Mouse (Mus musculus) CD4-positive, CD25-positive, alpha-beta regulatory T cell, adult 2 months (primary cell): ENCODE data around the gene Gpr35.

Source experiments
- DNase-seq: peaks from one replicate; pipeline ENCODE4 v3.0.0-alpha.2; 2012; ENCODE audit warnings: low read depth, low spot score

The Gpr35 gene

DNA sequence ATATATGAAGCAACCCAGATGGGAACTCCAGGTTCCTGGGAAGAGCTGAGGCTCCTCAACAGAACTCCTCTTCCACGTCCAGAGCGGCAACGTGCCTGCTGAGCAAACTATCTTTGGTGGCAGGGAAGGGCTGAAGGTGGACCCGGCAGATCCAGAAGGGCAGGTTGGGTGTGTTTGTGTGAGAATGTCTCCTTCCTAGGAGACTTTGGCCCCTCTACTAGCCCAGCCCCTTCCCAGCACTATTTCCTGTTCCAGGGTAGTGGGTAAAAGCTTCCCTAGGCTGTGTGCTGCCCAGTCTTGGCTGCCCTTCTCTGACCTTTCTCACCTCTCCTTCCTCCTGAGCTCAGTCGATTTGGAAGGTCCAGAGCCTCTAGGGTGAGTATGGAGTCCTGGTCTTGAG, at the start of gene Gpr35:
TSS of gene Gpr35 (plus strand) at position 259 of the 400 bp plus-strand sequence.
- no peak for DNase-seq

- peak; percentile 40 for DNase-seq
Measured at GRCm38 (mm10) chr1:92902786-92903185, 47.9 kb upstream of the Gpr35 start, which contains the start of gene Ankmy1. Gene Ankmy1 (minus strand): TSS chr1:92902906.

DNA sequence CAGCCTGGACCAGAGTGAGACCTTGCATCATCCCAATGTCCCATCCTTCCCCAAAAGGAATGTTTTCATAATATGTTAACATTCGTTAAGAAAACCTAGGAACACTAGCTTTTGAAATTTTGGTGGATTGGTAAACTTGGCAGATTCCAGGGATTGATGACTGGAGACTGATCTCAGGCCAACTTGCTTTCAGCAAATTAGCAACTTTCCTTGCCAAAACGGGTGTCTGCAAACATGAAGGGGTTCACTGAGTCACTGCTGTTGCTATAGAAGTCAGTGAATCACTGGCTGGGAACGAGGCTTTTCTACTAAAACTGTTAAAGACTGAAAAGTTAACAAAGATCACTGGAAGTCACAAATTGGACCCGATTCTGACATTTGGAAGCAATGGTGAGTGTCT, 47.0 kb upstream of the Gpr35 start:
- DNase-seq = no peak

GRCm38 (mm10) chr1:92905703-92906310, 44.9 kb upstream of the Gpr35 start:
- no peak for DNase-seq

DNA sequence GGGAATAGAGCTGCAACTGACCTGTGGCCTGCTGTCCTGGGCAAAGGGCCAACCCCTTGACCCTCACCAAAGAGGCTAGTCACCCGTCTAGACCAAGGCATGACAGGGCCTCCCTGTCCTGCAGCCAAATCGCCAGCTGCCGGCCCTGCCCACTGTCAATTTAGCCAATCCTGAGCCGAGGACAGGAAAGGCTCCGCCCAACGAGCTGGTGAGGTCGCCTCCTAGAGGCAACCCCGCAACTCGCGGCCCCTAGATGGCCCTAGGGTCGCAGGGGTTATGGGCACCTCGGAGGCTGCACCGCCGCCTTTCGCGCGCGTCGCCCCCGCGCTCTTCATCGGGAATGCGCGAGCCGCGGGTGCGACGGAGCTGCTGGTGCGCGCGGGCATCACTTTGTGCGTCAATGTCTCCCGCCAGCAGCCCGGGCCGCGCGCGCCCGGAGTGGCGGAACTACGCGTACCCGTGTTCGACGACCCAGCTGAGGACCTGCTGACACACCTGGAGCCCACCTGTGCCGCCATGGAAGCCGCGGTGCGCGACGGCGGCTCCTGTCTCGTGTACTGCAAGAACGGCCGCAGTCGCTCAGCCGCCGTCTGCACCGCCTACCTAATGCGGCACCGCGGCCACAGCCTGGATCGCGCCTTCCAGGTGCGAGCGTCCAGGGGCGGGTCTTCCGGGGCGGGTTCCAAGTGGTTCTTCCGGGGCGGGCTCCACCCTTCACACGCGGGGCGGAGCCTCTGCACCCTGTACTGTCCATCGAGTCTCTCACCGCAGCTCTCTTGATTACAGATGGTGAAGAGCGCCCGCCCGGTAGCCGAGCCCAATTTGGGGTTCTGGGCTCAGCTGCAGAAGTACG, 43.7 kb upstream of the Gpr35 start, which contains the start of gene Dusp28:
TSS of gene Dusp28 (plus strand) at position 203 of the 853 bp plus-strand sequence.
- DNase-seq = peak; percentile 92

DNA sequence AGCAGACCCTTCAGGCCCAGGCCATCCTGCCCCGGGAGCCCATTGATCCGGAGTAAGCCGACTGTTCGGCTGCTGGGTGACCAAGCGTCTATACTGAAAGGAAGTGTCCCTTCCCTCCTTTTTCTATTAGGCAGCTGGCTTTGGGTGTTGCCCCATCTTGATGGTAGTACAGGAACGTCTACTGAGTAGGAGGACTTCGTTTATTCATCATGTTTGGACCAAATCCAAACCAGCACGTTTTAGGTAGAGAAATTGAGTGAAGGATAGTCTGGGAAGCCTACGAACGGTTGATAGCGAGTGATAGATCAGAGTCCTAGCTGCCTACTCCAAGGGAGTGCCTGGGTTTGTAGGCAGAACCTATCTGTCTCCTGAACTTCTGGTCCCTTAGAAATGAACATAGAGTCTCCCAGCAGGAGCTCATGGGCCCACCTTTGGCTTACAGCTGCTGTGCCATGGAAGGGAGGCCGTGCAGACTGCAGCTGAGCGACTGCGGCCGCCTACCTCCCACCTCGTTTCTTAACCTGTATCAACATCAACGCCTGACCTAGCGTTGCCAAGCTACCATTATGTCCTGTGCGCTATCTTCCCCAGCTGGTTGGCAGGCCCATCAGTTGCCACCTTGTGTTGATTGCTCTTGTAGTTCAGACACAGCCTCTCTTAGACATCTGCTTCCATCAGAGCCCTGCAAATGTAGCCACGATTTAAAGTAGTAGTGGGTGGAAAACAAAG, 42.9 kb upstream of the Gpr35 start:
- no peak for DNase-seq

- DNase-seq = no peak
Measured at GRCm38 (mm10) chr1:92908664-92909063, 42.0 kb upstream of the Gpr35 start.

DNA sequence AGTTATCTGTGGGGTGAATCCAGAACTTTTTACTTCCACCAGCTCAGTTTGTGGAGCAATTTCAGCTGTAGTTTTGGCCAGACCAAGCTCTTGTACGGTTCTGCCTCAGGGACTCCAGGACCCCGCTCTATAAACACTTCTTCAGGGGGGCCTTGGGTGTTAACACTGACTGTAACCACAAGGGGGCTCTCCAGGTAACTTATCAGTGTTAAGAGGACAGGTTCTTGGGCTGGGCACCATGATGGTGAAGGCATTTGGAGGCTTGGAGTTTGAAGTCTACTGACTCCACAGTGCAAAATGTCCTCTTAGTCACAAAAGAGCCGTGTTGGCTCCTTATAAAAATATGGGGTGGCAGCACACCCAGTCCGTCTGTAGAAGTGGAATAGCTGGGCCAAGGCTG, 41.6 kb upstream of the Gpr35 start:
- DNase-seq = peak; percentile 65

DNA sequence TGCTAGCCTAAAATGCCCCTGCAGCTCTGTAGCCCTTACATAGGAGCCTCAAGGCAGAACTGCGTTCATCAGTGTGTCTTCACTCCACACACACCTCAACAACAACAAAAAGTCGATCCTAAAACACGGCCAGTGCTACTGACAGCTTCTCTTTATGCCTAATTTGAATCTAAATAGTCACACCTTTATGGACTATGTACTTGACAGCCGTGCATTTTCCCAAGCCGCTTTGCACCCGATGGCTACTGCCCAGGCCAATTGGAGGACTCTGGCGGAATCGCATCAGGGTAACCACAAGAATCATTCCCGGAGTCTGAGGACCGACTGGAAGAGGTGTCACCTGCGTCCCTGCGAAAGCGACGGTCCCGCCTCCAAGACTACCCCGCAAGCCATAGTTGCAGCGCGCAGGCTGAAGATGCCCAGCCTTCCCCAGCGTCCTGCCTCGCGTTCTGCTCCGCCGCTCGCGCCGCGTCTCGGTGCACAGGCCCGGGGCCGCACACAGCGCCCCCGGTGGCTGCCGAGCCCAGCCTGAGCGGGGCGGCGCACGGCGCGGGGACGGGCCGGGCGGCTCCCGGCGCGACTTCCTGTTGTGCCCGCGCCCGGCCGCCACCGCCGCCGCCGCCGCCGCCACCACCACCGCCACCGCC, 40.3 kb upstream of the Gpr35 start, which contains the start of gene Rnpepl1:
TSS of gene Rnpepl1 (plus strand) at position 545 of the 647 bp plus-strand sequence.
- DNase-seq = peak; percentile 88

- peak; percentile 67 for DNase-seq
Measured at GRCm38 (mm10) chr1:92910925-92911720, 39.5 kb upstream of the Gpr35 start.

DNA sequence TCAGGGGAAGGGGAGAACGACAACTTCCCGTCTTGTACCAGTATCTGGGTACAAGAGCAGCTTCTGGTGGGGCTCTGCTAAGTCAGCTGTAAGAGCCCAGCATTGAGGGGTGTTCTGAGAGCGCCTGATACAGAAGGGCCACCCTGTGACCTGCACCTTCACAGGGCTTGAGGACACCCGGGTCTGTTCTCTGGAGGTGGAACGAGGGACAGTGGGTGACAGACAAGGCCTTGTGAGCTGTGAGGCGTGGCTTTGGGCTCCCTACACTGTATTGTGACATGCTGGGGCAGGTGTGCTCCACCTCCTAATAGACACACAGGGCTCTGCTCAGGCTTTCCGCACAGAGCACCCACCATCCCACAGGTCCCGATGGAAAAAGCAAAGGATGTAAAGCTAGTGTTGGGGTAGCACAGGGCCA, 38.9 kb upstream of the Gpr35 start:
- no peak for DNase-seq

GRCm38 (mm10) chr1:92912286-92912685, 38.4 kb upstream of the Gpr35 start:
- DNase-seq = peak; percentile 56

- no peak for DNase-seq
Measured at GRCm38 (mm10) chr1:92914239-92914638, 36.4 kb upstream of the Gpr35 start.

- DNase-seq = no peak
Measured at GRCm38 (mm10) chr1:92914993-92915392, 35.7 kb upstream of the Gpr35 start.

GRCm38 (mm10) chr1:92916725-92917124, 33.9 kb upstream of the Gpr35 start:
- DNase-seq = no peak

GRCm38 (mm10) chr1:92919151-92919550, 31.5 kb upstream of the Gpr35 start:
- no peak for DNase-seq

GRCm38 (mm10) chr1:92919775-92920174, 30.9 kb upstream of the Gpr35 start:
- no peak for DNase-seq

DNA sequence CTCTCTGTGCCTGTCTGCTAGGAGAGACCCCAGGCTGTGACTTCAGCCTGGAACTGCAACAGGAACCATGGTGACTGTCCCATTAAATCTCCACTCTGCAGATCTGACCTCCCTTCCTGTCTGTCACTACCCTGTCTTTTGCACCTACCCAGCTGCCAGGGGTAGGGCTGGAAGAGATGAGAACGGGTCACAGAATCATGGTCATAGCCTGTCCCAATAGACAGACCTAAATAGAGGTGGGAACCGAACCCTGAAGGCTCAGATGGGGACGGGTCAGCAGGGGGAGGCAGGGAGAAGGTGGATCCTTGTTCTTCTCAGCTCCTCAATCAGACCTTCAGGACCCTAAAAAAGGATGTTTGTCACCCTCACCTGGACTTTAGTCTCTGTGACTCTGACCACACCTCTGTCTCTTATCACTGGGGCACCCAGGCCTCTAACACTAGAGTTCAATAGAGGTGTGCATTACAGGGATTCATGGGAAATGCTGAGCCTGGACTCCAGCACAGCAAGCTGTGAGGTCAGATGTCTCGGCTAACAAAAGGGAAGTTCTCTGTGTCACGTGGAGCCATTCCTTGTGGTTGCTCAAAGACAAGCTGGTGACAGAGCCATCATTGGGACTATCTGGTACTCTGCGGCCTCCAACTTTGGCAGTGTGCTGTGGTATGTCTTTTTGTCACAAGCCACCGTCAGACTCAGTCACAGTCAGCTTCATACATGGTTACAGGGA, 30.0 kb upstream of the Gpr35 start:
- DNase-seq = no peak

GRCm38 (mm10) chr1:92921496-92921895, 29.2 kb upstream of the Gpr35 start:
- DNase-seq = no peak

DNA sequence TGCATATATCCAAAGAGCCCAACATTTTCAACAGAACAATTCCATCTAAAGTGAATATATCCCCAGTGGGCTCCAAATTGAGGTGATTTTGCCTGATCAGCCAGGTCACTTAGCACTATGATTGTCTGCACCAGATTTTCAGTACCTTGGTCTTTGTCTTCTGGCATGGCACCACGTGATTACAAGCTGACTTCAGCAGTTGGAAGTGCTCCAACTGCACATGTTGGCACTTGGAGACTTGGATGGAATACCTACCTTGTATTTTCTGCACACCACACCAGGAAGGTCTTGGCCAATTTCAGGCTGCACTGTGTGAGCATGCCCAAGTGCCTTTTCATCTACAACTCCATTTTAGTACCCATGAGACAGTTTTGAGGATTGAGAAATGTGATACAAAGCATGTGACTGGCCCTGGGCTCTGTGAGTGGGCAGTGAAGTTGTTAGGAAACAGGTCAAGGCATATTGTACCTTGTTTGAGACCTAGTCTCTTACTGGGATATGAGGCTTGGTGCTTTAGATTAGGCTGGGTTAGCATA, 20.4 kb upstream of the Gpr35 start:
- DNase-seq = no peak
